Mouse (Mus musculus): ENCODE measurements around the gene 4933405L10Rik. TPM values are rescaled to one million over a fixed set of nuclear protein-coding genes. Genes with fewer than 3 reads are reported as not detected.

Gene 4933405L10Rik
- total and polyA plus RNA-seq, 3 experiments, result 0.25 TPM; not detected in 2

GRCm38 (mm10) chr8:105709317-105709716, 1.9 kb downstream of the 4933405L10Rik start:
- H3K27ac ChIP-seq (ENCODE audit: insufficient read depth, low read depth), result no peak overlapping the region
- H3K9me3 ChIP-seq (replicated peaks; ENCODE audit: low read length), result no peaks in the 10 kb centered on the region
- H3K4me2 ChIP-seq (ENCODE audit: insufficient read depth, low read depth, poor library complexity, severe bottlenecking), result no peak overlapping the region
- dilution Hi-C loops (cut with MboI; ENCODE audit: extremely low pct_ligation_motif_present, extremely low pct_unique_long_range_greater_than_20kb, low sequenced_read_pairs), result no loop called here
- TF ChIP-seq ELF1 (IDR thresholded peaks at IDR 0.05; ENCODE audit: low read depth, low read length) (no peak), ZC3H11A (IDR thresholded peaks at IDR 0.05; ENCODE audit: low read depth, low read length) (no peak), TBP (conservative IDR thresholded peaks at IDR 0.05; ENCODE audit: low read depth, low read length) (no peak), USF2 (conservative IDR thresholded peaks at IDR 0.05; ENCODE audit: low read depth, low read length) (no peak), CHD2 (IDR thresholded peaks at IDR 0.05; ENCODE audit: low read length) (no peak), USF1 (IDR thresholded peaks at IDR 0.05; ENCODE audit: low read depth, low read length) (no peak), NRF1 (IDR thresholded peaks at IDR 0.05; ENCODE audit: low read depth, low read length) (no peak), ETS1 (conservative IDR thresholded peaks at IDR 0.05; ENCODE audit: low read depth, low read length) (no peak), KAT2A (IDR thresholded peaks at IDR 0.05; ENCODE audit: insufficient replicate concordance, low read length) (no peak), MAFK (IDR thresholded peaks at IDR 0.05; ENCODE audit: insufficient replicate concordance, low read length) (no peak), JUN (IDR thresholded peaks at IDR 0.05; ENCODE audit: insufficient read depth, low read depth, low read length) (no peak), E2F4 (IDR thresholded peaks at IDR 0.05; ENCODE audit: insufficient replicate concordance, low read depth, low read length) (no peak), IRF4 (IDR thresholded peaks at IDR 0.05; ENCODE audit: low read depth, low read length) (no peak)
- H3K79me2 ChIP-seq (replicated peaks; ENCODE audit: control insufficient read depth, extremely low read depth, insufficient read depth, poor library complexity, severe bottlenecking), result no peaks in the 10 kb centered on the region; the same call in 1 of the 2 replicates
- peaks cover 3 to 10% of the 10 kb centered on the region in 2 experiments for H3K36me3 ChIP-seq (replicated peaks in 1 of 2; ENCODE audit: control insufficient read depth in 1 of 2, insufficient read depth in 1 of 2, low read length in 1 of 2)
- no peak overlapping the region for H3K9ac ChIP-seq (ENCODE audit: insufficient read depth, low read depth)
- in situ Hi-C loops (cut with MboI; ENCODE audit: low pct_ligation_motif_present, low pct_unique_long_range_greater_than_20kb, low sequenced_read_pairs), result loop anchor here (25.0 kb wide), 1 partner anchor 328 kb away; no protein-coding TSS in a partner anchor
- peaks cover 6 to 24% of the 10 kb centered on the region in 2 experiments for H3K4me1 ChIP-seq (ENCODE audit: control insufficient read depth in 1 of 2, insufficient read depth in 2 of 2)
- H3K4me3 ChIP-seq (replicated peaks in 1 of 3; ENCODE audit: low read depth in 2 of 3, low read length in 2 of 3, poor library complexity in 1 of 3), result no peak overlapping the region
- no peaks in the 10 kb centered on the region for H3K27me3 ChIP-seq (replicated peaks)
- DNase-seq (ENCODE audit: extremely low read depth), result no peak

GRCm38 (mm10) chr8:105712286-105712685, 4.8 kb downstream of the 4933405L10Rik start:
- TF ChIP-seq TCF12 (IDR thresholded peaks at IDR 0.05; ENCODE audit: low read depth, low read length) (no peak), NELFE (IDR thresholded peaks at IDR 0.05; ENCODE audit: low read depth, low read length) (no peak)
- no peak overlapping the region for H3K9ac ChIP-seq (ENCODE audit: insufficient read depth, low read depth)
- in situ Hi-C loops (cut with MboI; ENCODE audit: low pct_ligation_motif_present, low pct_unique_long_range_greater_than_20kb, low sequenced_read_pairs), result loop anchor here (5.0 to 25.0 kb wide), 2 partner anchors 215 to 325 kb away; no protein-coding TSS in a partner anchor
- no peaks in the 10 kb centered on the region for H3K27me3 ChIP-seq (replicated peaks)
- dilution Hi-C loops (cut with MboI; ENCODE audit: extremely low pct_ligation_motif_present, extremely low pct_unique_long_range_greater_than_20kb, low sequenced_read_pairs), result no loop called here
- H3K27ac ChIP-seq (ENCODE audit: insufficient read depth, low read depth), result no peak overlapping the region
- no peak overlapping the region for H3K4me3 ChIP-seq (replicated peaks in 1 of 3; ENCODE audit: low read depth in 2 of 3, low read length in 2 of 3, poor library complexity in 1 of 3)
- H3K79me2 ChIP-seq (replicated peaks; ENCODE audit: control insufficient read depth, extremely low read depth, insufficient read depth, poor library complexity, severe bottlenecking), result no peaks in the 10 kb centered on the region
- no peak for DNase-seq (ENCODE audit: extremely low read depth)
- H3K4me2 ChIP-seq (ENCODE audit: insufficient read depth, low read depth, poor library complexity, severe bottlenecking), result no peak overlapping the region
- peaks cover 0 to 9% of the 10 kb centered on the region in 2 experiments for H3K36me3 ChIP-seq (replicated peaks in 1 of 2; ENCODE audit: control insufficient read depth in 1 of 2, insufficient read depth in 1 of 2, low read length in 1 of 2)
- H3K9me3 ChIP-seq (replicated peaks; ENCODE audit: low read length), result no peaks in the 10 kb centered on the region
- H3K4me1 ChIP-seq (ENCODE audit: control insufficient read depth in 1 of 2, insufficient read depth in 2 of 2), result peaks cover 0 to 3% of the 10 kb centered on the region in 2 experiments; a peak in 2 of 4 replicates

Data from CH12.LX (cell line).